Mouse (Mus musculus) urinary bladder, postnatal 25 days (tissue): ENCODE results near the gene Car14.
A peak's percentile ranks its signal among the peaks of the same experiment; 100 is the strongest.
"Not testable (repeated sequence)": the region's sequence is repeated elsewhere in the genome, so short reads cannot be mapped to it uniquely, and the experiment has no call there.

ENCODE experiments used
- DNase-seq: peaks from one replicate; pipeline ENCODE4 v3.0.0; 2022; ENCODE audit warnings: low spot score

Car14 gene

DNA sequence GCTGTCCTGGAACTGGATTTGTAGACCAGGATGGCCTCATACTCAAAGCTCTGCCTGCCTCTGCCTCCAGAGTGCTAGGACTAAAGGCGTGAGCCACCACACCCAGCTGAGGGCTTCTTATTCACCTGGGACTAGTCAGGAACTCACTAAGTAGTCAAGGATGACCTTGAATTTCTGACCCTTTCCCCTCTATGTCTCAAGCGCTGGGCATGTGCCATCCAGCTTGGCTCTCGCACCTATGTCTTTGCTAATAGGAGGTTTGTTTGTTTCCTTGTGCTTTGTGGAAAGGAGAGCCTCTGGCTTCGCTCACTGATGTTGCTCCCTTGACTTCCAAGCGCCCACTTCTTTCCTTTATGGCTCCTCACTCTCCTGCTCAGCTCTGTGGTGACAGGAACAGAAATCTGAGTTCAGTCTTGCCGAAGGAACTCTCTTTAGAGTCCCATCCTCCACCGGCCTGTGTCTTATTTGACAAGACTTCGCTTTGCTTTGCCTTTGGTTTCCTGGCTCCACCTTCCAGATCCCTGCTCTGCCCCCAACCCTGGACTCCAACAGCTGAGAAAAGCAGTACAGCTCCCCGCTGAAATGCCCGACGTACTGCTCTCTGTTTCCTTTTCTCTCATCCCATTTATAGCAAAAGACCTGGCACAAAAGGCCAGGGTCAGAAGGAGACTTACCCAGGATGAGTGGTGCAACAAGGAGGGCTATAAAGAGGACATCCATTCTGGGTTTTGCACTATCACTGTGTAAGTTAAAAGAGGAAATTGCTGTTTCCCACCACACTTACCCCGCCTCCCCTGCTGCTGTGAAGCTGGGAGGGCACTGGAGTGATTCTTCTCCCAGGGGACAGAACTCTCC lies 13.1 kb downstream of the Car14 start, which contains the start of gene BC028528:
Gene BC028528, minus strand, starts transcription at position 795 of the 855 bp plus-strand sequence.
- no peak for DNase-seq

DNA sequence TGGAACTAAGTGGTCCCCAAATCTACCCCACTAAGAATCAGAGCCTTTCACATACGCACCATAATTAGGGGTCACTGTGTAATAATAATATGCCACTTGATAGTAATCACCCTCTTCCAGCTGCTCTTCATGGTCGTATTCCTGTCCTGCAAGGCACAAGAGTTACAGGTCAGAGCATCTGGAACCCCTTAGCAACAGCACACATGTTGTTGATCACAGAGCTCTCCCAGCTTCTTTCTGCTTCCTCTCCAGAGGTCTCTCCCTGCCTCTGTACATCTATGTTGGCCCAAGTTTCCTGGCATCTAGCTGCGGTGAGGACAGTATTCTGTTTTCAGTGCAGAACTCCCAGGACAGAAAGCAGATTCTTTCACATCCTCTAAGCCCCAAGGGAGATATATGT lies 14.8 kb downstream of the Car14 start:
- no peak for DNase-seq

DNA sequence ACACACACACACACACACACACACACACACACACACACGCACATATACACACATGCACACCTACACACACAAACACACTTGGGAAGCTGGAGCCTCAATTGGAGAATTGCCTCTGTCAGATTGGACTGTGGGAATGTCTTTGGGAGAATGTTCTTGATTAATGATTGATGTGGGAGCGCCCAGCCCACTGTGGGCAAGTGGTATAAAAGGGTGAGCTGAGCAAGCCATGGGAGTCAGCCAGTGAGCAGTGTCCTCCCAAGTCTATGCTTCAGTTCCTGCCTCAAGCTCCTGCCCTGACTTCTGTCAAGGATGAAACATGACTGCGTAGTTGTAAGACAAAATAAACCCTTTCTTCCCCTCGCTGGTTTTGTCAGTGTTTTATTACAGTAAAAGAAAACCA lies 16.9 kb downstream of the Car14 start:
- no peak for DNase-seq

DNA sequence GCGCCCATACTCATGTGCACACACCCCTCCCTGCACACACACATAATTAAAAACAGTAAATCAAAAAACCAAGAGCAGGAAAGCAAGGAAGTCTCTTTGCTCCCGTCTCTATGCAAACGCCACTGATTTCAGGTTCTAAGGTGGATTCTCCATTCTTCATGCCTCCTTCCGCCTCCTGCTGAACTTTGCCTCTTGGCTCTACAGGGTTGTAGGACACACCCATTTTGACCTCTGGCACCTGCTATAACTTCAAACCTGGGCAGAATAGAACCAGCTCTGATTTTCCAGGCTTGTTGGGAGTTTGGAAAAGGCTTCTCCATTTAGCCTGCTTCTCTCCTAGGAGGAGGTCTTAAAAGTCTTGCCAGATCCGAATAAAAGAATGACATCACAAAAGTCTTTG lies 20.1 kb downstream of the Car14 start:
- DNase-seq: no peak

DNA sequence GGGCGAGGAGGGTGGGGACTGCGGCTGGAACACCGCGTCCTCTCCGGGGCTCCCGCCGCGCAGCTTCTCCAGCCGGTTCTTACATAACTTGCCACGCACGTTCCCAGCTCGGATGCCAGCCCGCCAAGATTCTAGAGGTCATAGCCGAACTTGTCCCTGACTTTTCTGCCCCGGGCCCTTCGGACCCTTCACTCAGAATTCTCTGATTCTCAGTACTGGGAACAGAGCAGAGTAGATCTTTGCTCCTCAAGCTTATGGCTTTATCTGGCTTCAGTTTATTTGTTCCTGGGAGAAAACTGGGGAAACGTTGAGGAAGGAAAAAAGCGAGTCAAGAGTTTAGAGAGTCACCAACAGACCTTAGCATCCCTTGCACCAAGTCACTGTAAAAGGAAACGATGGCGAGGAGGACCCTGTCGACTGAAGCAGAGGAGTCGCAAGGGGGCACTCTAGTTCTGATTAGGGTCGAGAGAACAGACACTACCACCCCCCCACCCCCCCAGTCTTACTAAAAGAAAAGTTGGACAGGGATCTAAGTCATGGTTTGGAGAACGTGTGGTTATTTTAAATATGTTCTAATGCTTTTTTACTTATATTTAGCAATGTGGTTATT lies 21.6 kb downstream of the Car14 start:
- peak; percentile 65 for DNase-seq

DNA sequence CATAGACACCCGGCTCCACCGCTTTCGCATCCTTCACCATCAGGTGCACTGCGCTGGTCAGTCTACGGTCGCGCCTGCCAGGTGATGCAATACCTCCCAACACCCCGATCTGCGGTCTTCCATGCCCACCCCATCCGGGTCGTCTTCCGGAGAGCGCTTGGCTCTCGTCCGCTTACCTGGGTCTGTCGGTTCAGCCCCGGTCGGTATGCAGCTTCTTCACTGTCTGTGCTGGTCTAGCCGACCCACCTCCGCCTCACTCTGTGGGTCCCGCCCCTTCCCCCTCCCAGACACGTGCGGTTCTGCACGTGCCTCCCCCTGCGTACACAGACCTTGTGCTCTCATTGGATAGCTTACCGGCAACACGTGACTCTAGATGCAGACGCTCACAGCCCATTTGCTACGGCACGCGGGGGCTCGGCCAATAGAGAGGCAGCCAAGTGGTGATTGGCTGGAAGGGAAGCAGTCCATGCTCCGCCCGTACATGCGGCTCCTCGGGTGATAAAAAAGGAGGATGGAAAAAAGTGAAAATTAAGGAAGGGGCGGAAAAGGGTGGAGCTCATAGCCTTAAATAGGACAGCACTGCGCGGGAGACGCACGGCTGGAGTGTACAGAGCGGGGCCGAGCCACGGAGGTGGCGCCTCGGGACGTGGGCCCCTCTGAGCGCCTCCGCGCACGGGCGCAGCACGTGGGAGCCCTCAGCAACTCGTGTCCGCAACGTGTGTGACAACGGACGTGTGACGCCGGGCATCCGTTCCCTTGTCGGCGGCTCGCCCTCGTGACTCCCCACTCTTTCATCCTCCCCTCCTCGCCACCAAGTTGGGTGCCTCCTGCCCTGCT lies 22.3 kb downstream of the Car14 start, which contains the start of gene Ciart:
Gene Ciart, minus strand, starts transcription at position 273 of the 837 bp plus-strand sequence.
- DNase-seq: peak; percentile 88

DNA sequence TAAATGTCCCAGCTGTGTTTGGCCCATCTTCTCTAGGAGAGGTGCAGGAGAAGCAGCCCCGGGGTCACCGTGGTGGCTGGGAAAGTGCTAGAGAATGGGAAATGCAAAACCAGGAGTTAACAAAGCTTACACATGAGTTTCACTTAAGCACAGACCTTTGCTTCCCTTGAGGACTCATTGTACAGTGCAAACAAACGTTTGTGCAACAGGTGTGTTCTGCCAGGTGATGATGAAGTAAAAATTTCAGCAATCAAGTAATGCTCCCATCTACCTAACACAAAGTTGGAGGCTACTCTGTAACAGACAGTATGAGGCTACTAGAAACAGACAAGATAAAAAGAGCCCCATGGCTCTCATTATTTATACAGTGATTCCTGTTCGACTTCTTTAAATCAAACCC lies 25.4 kb downstream of the Car14 start:
- DNase-seq: no peak

DNA sequence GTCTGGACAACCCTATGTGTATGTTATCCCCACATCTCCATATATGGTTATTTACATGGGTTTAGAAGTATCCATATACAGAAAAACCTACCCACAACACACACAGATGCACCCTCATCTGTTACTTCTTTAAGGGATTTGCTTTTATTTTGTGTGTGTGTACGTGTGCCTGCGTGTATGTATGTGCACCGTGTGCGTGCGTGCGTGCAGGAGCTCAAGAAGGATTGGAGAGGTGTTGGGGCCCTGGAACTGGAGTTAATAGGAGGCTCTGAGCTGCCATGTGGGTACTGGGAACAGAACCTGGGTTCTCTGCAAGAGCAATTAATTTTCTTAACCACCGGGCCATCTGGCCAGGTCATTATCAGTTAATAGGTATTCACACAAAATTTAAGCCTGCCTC lies 32.4 kb downstream of the Car14 start:
- no peak for DNase-seq

DNA sequence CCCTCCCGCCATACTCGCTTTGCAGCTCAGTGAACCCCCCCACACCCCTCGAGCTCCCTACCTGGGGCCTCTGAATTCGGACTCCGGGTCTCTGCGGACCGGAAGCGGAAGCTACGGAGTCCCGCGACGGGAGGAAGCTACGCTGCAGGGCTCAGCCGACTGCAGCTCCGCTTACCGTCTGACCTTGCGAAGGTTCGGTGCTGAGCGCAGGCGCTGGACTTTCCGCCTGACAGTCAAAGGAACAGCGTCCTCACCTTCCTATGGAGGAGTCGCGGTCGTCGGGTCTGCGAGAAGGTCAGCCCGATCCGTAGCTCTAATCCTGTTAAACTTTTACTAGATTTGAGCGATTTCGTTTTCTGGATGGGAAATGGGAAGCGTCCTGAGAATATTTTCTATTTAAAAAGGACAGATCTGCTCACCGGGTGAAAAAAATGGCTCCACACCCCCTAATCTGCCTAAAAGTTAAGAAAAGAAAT lies 33.1 kb downstream of the Car14 start, which contains the start of gene Mrps21:
Gene Mrps21, minus strand, starts transcription at position 128 of the 476 bp plus-strand sequence.
- DNase-seq: peak; percentile 76

DNA sequence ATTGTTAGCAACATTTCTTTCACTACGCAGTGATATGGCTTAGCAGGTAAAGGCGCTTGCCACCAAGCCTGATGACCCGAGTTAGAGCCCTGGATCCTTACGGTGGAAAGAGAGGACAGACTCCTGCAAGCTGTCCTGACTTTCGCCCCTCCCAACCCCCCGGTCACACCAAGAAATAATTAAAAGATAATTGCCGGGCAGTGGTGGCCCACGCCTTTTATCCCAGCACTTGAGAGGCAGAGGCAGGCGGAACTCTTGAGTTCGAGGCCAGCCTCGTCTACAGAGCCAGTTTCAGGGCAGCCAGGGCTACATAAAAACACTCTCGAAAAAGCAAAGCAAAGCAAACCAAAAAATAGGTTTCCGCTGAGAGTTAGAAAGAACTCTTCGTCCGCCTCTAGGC lies 33.5 kb downstream of the Car14 start:
- DNase-seq: no peak

DNA sequence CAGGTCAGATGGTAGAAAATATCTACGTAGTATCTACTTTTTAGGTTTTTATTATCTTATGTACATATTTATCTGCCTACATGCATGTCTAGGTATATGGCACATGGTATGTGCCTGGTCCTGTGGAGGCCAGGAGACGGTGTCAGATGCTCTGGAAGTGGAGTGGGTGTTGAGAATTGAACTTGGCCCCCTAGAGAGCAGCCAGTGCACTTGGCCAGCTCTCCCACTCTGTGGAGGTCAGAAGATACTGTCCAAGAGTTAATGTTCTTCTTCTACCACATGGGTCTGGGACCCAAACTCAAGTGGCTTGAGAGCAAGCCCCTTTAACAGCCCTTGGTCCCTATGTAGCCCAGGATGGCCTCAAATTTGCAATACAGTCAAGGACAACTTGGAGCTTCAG lies 37.1 kb downstream of the Car14 start:
- no peak for DNase-seq

DNA sequence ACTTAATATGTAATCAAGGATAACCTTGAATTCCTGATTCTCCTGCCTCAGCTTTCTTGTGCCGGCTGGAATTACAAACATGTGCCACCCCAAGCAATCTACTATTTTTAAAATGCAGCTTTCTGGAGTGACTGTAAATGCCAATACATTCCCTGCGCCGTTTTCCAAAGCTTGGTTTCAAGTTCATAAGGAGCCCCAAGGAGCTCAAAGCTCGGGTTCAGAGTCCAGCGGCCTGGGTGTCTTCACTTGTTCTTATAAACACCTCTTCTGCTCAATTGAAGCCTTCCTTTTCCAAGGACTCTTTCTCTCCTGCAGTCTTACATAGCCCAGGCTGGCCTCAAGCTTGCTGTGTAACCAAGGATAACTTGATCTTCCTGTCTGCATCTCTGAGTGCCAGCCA lies 38.4 kb downstream of the Car14 start:
- no peak for DNase-seq

DNA sequence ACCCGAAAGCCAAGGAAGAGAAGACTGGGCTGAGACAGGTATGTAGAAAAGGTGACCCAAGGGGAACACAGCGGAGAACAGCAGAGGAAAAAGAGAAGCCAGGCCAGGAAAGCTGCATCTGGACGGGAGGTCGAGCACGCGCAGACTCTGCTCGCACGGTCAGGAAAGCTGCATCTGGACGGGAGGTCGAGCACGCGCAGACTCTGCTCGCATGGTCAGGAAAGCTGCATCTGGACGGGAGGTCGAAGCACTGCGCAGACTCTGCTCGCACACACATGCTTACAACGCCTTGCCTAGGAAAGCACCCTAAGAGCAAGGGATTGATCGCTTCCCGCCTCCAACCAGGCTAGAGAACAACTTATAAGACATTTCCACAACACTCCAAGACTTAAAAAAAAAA lies 38.9 kb downstream of the Car14 start:
- DNase-seq: no peak

DNA sequence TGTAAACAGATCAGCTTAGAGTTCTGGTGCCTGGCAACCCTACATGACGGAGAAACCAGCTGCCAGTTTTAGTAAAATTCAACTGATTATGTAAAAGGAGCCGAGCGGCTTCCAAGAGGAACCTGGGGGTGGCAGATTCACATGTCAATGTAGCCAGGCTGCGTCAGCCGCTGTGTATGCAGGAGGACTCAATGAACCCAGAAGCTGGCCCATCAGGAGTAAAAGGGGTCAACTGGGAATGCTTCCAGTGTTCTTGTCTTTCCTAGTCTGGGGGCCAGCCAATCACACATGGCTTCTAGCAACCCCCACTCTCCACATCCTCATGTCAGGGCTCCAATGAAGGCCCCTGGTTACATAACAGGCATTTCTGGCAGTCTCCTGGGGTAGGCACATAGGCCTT lies 39.4 kb downstream of the Car14 start:
- DNase-seq: no peak

DNA sequence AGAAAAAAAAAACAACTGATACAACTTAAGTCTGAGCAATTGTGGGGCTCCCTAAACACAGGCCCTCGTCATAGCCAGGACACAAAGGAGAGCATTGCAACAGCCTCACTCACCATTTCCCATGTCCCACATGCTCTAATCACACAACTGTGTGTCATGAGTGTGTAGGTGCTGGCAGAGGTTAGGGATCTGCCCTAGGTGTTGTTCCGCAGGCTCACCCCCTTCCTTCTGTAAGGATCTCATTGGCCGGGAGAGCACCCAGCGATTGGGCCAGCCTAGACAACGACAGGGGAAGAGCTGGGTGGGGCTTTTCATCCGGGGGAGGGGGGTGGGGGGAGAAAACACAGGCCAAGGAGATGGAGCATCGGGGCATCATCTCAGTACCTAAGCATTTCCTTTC lies 40.9 kb downstream of the Car14 start:
- no peak for DNase-seq

DNA sequence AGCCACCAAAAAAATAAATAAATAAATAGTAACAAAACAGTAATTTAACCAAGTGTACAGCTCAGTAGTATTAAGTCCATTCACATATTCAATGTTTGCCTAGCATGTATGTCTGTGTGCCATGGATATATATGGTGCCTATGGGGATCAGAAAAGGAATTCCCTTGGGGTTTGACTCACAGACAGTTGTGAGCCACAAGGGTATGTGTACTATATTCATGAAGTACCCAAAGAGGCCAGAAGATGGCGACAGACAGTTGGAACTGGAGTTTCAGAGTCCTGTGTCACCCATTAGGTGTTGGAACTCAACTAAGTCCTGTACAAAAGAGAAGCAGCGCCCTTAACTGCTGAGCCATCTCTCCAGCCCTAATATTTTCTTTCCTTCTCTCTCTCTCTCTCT lies 42.7 kb downstream of the Car14 start:
- peak; percentile 54 for DNase-seq

DNA sequence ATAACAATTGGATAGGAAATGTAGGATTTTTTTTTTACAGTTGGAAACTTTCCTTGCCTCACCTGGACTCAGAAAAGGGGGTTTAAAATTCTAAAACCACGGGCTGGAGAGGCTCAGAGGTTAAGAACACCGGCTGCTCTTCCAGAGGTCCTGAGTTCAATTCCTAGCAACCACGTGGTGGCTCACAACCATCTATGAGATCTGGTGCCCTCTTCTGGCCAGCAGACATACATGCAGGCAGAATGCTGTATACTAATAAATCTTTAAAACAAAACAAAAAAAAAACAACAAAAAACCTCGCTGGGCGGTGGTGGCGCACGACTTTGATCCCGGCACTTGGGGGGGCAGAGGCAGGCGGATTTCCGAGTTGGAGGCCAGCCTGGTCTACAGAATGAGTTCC lies 43.3 kb downstream of the Car14 start:
- DNase-seq: no peak

DNA sequence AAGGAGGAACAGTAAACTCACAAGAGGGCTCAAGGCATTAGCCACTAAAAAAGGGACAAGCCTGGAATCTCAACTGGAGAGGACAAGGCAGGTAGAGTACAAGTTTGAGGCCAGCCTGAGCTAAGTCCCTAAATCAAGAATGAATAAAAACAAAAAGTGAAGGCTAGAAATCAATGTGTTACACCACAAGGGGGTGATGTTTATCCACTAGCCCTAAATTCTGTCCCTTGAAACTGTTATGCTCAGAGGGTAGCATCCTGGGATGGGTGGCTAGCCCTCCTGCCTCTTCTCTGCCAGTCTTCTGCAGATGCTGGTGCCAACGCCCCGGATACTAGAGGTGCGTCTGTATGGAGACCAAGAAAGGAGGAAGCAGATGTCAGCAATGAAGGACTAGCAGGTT lies 44.2 kb downstream of the Car14 start:
- DNase-seq: no peak

DNA sequence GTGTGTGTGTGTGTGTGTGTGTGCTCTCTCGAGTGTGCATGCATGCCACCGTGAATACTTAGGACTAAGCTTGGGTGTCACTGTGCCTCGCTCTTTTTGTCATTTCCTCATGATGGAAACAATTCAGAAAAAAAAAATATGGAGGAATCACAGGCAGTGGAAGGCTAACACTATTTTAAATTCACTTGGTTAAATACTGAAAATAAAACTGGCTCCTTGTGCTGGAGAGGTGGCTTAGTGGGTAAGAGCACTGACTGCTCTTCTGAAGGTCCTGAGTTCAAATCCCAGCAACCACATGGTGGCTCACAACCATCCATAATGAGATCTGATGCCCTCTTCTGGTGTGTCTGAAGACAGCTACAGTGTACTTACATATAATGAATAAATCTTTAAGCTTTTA lies 46.2 kb downstream of the Car14 start:
- DNase-seq: not testable (repeated sequence)

DNA sequence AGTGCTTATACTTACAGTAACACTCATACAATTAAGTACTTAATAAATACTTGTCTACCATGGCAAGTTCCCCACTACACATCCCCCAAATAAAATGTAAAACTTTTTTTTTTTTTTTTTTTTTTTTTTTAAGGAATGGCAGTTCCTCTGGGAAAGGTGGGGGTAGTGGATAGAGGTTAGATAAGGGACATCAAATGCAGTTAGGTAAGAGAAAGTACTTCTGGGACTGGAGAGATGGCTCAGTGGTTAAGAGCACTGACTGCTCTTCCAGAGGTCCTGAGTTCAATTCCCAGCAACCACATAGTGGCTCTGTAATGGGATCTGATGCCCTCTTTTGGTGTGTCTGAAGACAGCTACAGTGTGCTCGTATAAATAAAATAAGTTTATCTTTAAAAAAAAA lies 47.4 kb downstream of the Car14 start:
- not testable (repeated sequence) for DNase-seq

DNA sequence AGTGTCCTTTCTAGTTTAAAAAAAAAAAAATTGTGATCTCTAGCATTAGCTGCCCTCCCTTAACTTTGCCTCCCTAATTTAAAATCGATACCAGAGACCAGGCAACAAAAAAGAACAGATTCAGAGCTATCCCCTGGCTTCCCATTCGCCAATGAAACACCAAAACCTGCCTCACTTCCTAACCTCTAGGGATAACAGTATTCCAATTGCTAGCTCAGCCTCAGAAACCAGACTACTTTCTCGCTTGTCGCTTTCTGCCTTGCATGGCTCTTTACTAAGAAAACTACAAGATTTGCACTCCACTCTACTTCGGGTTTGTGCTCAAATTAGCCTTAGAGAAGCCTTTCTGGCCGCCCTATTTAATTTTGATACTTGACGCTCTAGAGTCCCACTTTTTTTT lies 48.4 kb downstream of the Car14 start:
- DNase-seq: no peak

DNA sequence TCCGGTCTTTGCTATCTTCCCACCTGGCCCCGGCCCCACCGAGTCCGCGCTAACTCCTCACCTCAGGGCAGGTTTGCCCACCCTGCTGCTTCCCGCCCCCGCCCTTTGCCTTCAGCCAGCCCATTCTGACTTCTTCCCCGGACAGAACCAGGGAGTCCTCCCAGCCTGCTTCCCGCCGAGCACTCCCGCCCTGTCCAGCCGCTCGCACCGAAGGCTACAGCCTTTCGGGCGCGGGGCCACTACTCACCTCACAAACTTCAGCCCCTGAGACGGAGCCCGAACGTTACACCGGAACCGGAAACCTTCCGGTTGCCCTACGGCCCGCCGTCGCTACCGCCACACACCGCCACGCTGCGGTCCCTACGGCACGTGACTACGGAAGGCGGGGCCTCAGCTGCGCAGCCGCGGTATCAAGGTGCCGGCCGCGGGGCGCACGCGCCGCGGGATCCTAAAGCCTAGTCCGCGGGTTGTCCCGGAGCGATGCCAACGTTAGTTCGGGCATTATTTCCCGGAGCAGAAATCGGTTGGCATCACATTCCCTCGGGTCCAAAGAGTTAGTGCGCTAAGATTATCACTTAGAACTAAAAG lies 48.9 kb downstream of the Car14 start, which contains the start of gene Prpf3:
Gene Prpf3, minus strand, starts transcription at position 384 of the 588 bp plus-strand sequence.
- DNase-seq: peak; percentile 96
